Mouse (Mus musculus): ENCODE measurements around the gene Dnm3. TPM values are rescaled to one million over a fixed set of nuclear protein-coding genes. Genes with fewer than 3 reads are reported as not detected.

The Dnm3 gene
- polyA plus RNA-seq, 1 experiment from 2014 or later, result 3.3 TPM

DNA sequence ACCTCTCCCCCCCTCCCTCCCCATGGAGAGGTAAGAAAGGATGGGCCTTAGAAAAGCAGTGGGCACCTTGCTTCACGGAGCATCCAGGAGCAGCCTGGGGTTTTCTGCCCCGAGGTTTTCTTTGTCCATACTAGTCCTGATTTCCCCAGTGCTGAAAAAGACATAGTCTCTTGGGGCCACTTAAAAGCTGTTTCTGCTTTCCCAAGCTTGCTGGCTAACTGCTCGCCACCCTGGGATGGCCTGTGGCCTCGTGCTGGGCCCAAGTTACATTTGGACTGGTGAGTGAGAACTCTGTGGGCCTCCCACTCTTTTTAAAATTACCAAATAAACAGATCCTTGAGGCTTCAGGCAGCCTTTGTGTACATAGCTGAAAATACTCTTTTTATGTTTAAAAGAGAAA is 500.5 kb downstream of the Dnm3 start:
- WGBS, result 80% methylated on average over 4 of the region's 4 CpGs
- ATAC-seq (replicated peaks; ENCODE audit: low FRiP score) (no peak), DNase-seq (ENCODE audit: low spot score) (no peak)
- H3K9ac ChIP-seq (ENCODE audit: low read depth, low read length), result no peak overlapping the region
- no peak overlapping the region for H3K4me3 ChIP-seq (ENCODE audit: low read depth, low read length)
- peaks cover 12% of the 10 kb centered on the region for H3K4me1 ChIP-seq (replicated peaks; ENCODE audit: control insufficient read depth, insufficient read depth, low read length)
- no peak overlapping the region for H3K4me2 ChIP-seq
- no peaks in the 10 kb centered on the region for H3K9me3 ChIP-seq (ENCODE audit: control insufficient read depth, low read length)
- H3K27me3 ChIP-seq (replicated peaks; ENCODE audit: control insufficient read depth, insufficient read depth, low read length), result no peaks in the 10 kb centered on the region
- H3K36me3 ChIP-seq (ENCODE audit: control insufficient read depth, insufficient read depth, low read length), result no peaks in the 10 kb centered on the region
- no peak overlapping the region for H3K27ac ChIP-seq (ENCODE audit: low read depth, low read length)

DNA sequence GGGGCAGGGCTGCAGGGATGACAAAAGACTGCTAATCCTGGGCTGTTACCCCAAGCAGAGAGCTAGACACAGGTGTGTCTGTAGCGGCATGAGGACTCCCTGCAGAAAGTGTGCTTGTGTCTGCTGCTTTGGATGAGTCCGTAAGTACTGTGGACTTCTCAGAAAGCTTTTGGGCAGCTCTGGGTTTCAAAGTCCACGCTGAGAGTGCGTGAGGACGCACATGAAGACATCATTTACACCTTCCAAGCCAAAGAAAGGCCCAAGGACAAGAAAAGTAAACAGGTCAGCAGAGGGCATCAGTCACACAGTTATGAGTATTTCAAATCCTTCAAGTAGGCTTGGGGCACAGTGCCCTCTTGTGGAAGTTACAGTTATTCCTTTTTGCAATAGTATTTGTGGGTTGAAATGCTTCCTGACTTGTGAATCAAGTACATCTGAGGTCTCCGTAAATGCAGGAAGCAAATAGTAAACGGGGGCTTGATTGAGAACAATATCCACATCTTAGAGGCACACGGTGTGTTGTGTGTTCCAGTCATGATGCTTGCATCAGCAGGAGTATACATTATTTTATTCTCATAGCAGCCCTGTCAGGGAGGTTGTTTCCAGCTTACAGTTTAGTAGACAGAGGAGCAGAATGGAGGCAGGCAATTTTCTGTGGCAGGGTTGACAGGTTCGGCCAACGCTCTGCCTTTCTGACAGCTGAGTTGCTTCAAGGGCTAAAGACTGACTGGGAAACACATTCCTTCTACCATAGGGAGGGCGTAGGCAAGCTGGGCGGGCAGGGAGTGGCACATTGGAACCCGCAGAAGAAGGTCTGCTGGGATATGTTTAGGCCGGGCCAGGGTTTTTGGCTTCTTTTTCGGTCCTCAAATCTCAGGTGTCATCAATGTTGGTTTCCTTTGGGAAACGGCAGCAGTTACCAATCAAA is 501.3 kb downstream of the Dnm3 start:
- H3K9ac ChIP-seq (ENCODE audit: low read depth, low read length), result no peak overlapping the region
- no peaks in the 10 kb centered on the region for H3K27me3 ChIP-seq (replicated peaks; ENCODE audit: control insufficient read depth, insufficient read depth, low read length)
- H3K4me2 ChIP-seq, result no peak overlapping the region
- peak; percentile 74 for ATAC-seq (replicated peaks; ENCODE audit: low FRiP score)
- no peak overlapping the region for H3K4me3 ChIP-seq (ENCODE audit: low read depth, low read length)
- no peak overlapping the region for H3K27ac ChIP-seq (ENCODE audit: low read depth, low read length)
- no peaks in the 10 kb centered on the region for H3K36me3 ChIP-seq (ENCODE audit: control insufficient read depth, insufficient read depth, low read length)
- DNase-seq (ENCODE audit: low spot score), result peak; percentile 62
- WGBS, result 44% methylated on average over 16 of the region's 16 CpGs
- peaks cover 12% of the 10 kb centered on the region for H3K4me1 ChIP-seq (replicated peaks; ENCODE audit: control insufficient read depth, insufficient read depth, low read length)
- no peaks in the 10 kb centered on the region for H3K9me3 ChIP-seq (ENCODE audit: control insufficient read depth, low read length)

DNA sequence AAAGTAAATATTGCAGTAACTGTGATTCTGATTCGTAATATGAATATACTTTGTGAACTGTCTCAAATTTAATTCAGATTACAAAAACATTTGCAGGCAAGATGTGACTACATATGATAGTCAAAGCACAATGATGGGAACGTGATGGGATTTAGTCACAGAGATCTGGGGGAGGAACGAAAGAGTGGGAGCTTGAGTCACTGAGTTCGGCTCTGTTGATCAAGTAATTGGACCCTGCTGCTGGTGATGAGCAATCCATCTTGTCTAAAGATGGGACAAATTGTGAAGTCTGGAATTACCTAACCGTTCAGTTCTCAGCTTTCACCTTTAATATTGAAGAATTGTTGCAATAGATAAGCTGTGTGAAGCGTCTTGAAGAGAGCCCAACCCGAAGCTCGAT is 505.6 kb downstream of the Dnm3 start:
- no peak overlapping the region for H3K4me2 ChIP-seq
- no peak overlapping the region for H3K9ac ChIP-seq (ENCODE audit: low read depth, low read length)
- no peaks in the 10 kb centered on the region for H3K27me3 ChIP-seq (replicated peaks; ENCODE audit: control insufficient read depth, insufficient read depth, low read length)
- ATAC-seq (replicated peaks; ENCODE audit: low FRiP score), result no peak
- WGBS, result 83% methylated on average over 8 of the region's 8 CpGs
- DNase-seq (ENCODE audit: low spot score), result no peak
- no peaks in the 10 kb centered on the region for H3K9me3 ChIP-seq (ENCODE audit: control insufficient read depth, low read length)
- no peak overlapping the region for H3K4me3 ChIP-seq (ENCODE audit: low read depth, low read length)
- H3K36me3 ChIP-seq (ENCODE audit: control insufficient read depth, insufficient read depth, low read length), result no peaks in the 10 kb centered on the region
- peaks cover 12% of the 10 kb centered on the region for H3K4me1 ChIP-seq (replicated peaks; ENCODE audit: control insufficient read depth, insufficient read depth, low read length)
- H3K27ac ChIP-seq (ENCODE audit: low read depth, low read length), result no peak overlapping the region

DNA sequence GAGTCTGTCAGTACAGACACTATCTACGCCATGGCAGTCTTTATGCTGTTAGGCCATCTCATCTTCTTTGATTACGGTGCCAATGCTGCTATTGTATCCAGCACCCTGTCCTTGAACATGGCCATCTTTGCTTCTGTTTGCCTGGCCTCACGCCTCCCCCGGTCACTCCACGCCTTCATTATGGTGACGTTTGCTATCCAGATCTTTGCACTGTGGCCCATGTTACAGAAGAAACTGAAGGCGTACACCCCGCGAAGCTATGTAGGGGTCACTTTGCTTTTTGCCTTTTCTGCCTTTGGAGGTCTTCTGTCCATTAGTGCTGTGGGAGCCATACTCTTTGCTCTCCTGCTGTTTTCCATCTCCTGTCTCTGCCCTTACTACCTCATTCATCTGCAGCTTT is 507.0 kb downstream of the Dnm3 start:
- H3K9ac ChIP-seq (ENCODE audit: low read depth, low read length), result no peak overlapping the region
- no peak overlapping the region for H3K4me3 ChIP-seq (ENCODE audit: low read depth, low read length)
- H3K4me1 ChIP-seq (replicated peaks; ENCODE audit: control insufficient read depth, insufficient read depth, low read length), result peaks cover 7% of the 10 kb centered on the region
- H3K27me3 ChIP-seq (replicated peaks; ENCODE audit: control insufficient read depth, insufficient read depth, low read length), result no peaks in the 10 kb centered on the region
- H3K27ac ChIP-seq (ENCODE audit: low read depth, low read length), result no peak overlapping the region
- H3K36me3 ChIP-seq (ENCODE audit: control insufficient read depth, insufficient read depth, low read length), result no peaks in the 10 kb centered on the region
- WGBS, result 95% methylated on average over 9 of the region's 9 CpGs
- H3K9me3 ChIP-seq (ENCODE audit: control insufficient read depth, low read length), result no peaks in the 10 kb centered on the region
- no peak overlapping the region for H3K4me2 ChIP-seq
- DNase-seq (ENCODE audit: low spot score) (no peak), ATAC-seq (replicated peaks; ENCODE audit: low FRiP score) (no peak)

DNA sequence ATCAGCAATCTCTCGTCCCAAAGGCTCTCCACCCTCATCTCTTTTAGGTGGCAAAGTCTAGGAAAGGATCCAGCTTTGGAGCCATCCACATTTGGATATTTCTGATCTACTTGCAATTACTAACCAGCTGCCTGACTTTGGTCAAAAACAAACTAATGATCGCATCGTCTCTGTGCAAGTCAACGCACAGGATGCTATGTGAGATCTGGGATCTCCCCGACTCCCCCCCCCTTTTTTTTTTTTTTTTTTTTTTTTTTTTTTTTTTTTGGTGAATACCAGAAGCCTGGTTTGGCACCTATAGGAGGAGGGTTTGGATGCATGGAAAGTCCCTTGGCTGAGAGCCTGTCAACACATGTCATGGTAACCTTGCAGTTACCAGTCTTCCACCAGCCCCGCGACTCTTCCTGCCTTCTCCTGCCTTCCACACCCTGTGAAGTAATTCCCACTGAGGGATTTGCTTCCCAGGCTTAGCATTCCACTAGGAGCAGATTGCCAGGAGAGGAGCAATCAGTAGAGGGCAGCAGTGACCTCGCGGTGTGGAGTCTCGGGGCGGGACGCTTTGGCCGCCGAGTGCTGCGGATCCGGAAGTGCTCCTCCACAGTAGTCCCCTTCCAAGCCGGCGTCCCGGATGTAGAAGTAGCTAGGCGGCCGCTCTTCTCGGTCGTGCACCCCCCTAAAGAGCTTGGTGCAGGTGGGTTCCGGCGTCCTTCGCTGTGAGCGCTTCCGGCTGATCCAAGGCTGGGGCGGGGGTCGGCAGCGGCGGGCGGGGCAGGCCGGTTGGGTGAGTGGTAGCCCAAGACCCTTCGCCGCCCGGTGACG is 509.0 kb downstream of the Dnm3 start, which contains the start of gene Pigc:
Gene Pigc (plus strand): TSS at position 598 of the 819 bp plus-strand sequence.
- H3K9me3 ChIP-seq (ENCODE audit: control insufficient read depth, low read length), result no peaks in the 10 kb centered on the region
- peak within 1 kb of the TSS; percentile 78 for H3K4me3 ChIP-seq (ENCODE audit: low read depth, low read length)
- peak within 1 kb of the TSS; percentile 82 for H3K4me2 ChIP-seq
- H3K27ac ChIP-seq (ENCODE audit: low read depth, low read length), result peak within 1 kb of the TSS; percentile 68
- H3K27me3 ChIP-seq (replicated peaks; ENCODE audit: control insufficient read depth, insufficient read depth, low read length), result no peaks in the 10 kb centered on the region
- peak within 1 kb of the TSS; percentile 89 for H3K9ac ChIP-seq (ENCODE audit: low read depth, low read length)
- peaks cover 4% of the 10 kb centered on the region; the same call in 1 of the 2 replicates for H3K4me1 ChIP-seq (replicated peaks; ENCODE audit: control insufficient read depth, insufficient read depth, low read length)
- 5% methylated on average over 38 of the region's 38 CpGs for WGBS
- peak; percentile 87 for DNase-seq (ENCODE audit: low spot score)
- ATAC-seq (replicated peaks; ENCODE audit: low FRiP score), result peak; percentile 99
- H3K36me3 ChIP-seq (ENCODE audit: control insufficient read depth, insufficient read depth, low read length), result no peaks in the 10 kb centered on the region

DNA sequence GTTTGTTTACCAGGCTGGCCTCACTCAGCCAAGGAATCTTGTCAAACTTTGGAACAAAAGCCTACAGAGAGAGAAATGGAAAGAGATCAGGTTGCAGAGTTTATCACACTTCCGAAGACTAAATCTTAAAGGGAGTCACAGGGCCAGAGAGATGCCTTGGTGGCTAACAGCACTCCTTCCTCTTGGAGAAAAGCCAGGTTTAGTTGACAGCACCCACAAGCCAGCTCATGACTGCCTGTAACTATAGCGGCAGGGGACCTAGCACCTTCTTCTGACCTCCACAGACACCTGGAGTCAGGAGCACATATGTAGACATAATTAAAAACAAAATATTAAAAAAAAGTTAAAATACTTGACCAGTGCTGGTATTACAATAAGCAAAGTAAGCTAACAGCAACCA is 509.9 kb downstream of the Dnm3 start:
- no peak for DNase-seq (ENCODE audit: low spot score)
- Histone ChIP-seq H3K27me3 (replicated peaks; ENCODE audit: control insufficient read depth, insufficient read depth, low read length) (no peaks in the 10 kb centered on the region), H3K9me3 (ENCODE audit: control insufficient read depth, low read length) (no peaks in the 10 kb centered on the region), H3K4me1 (replicated peaks; ENCODE audit: control insufficient read depth, insufficient read depth, low read length) (no peaks in the 10 kb centered on the region; the same call in 1 of the 2 replicates), H3K36me3 (ENCODE audit: control insufficient read depth, insufficient read depth, low read length) (no peaks in the 10 kb centered on the region), H3K27ac (ENCODE audit: low read depth, low read length) (no peak overlapping the region), H3K9ac (ENCODE audit: low read depth, low read length) (no peak overlapping the region), H3K4me3 (ENCODE audit: low read depth, low read length) (no peak overlapping the region), H3K4me2 (no peak overlapping the region)
- 81% methylated on average over 2 of the region's 2 CpGs for WGBS
- no peak for ATAC-seq (replicated peaks; ENCODE audit: low FRiP score)

DNA sequence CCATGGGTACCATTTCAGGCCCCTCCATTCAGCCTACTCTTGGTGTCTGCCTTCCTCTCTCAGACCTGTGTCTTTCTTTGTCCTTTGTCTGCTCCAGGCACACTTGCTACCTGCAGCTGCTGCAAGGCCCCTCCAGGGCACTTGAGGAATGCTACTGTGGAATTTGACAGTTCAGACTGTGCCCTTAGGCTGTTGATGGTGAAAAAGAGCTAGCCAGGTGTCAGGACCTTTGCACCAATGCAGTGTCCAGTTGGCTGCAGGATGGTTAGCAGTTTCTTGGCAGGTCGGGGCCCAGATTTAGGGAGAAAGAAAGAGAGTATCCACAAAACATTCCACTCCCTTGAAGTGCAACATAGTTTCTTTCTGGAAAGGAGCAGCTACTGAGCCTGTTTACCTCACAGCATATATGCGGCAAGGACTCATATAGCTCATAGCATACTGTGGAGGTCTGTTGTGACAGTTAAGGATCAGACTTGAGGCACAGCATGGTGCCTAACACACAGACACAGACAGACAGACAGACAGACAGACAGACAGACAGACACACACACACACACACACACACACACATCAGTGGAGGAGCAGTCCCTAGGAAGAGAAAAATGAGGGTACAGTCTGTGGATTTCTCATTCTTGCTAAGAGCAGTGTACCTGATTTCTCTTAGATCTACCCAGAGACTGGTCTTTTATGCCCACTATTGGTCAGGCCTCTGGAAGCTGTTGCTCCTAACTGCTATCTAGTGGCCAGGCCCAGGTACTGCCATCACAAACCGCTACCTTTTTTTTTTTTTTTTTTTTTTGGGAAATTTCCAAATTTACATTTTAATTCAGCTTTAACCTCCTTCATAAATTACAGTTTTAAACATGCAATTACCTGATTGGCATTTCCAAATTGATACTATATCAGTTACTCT is 515.1 kb downstream of the Dnm3 start:
- ATAC-seq (replicated peaks; ENCODE audit: low FRiP score) (0 out of 2 replicates have a peak, but pooled peaks have one; percentile 32), DNase-seq (ENCODE audit: low spot score) (no peak)
- Histone ChIP-seq H3K4me1 (replicated peaks; ENCODE audit: control insufficient read depth, insufficient read depth, low read length) (no peaks in the 10 kb centered on the region), H3K4me3 (ENCODE audit: low read depth, low read length) (no peak overlapping the region), H3K4me2 (no peak overlapping the region), H3K27ac (ENCODE audit: low read depth, low read length) (no peak overlapping the region), H3K9ac (ENCODE audit: low read depth, low read length) (no peak overlapping the region), H3K9me3 (ENCODE audit: control insufficient read depth, low read length) (no peaks in the 10 kb centered on the region), H3K27me3 (replicated peaks; ENCODE audit: control insufficient read depth, insufficient read depth, low read length) (no peaks in the 10 kb centered on the region), H3K36me3 (ENCODE audit: control insufficient read depth, insufficient read depth, low read length) (no peaks in the 10 kb centered on the region)
- 52% methylated on average over 3 of the region's 3 CpGs for WGBS

Data from liver, embryonic 11.5 days (tissue).